ENCODE assay signal across 28 mouse cellular contexts in the genomic region with DNA sequence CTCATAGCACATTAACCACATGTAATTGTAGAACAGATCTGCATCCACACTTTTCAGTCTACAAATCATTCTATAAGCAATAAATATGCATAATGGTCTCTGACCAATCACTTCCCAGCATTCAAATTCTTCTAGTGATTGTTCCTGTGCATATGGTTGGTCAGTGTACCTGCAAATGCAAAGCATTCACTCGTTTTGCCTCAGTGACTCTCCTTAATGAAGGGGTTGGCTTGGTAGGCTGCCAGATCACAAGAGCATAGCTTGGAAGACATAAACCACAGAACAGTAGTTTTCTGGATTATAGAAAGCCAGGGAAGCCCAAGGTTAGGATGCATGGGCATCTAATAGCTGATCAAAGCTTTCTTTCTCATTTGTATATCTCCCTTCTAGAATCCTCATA.
DNase-seq lines count a peak whose midpoint lies in the region; ATAC-seq lines count a peak whose summit lies in the region.
"Had no signal": no experiment of that assay in that cellular context is flagged by ENCODE, and none has a peak within 500 bp of the region (broad histone marks: within the 10 kb centered on the region; RNA-seq: fewer than 3 reads in every experiment).

No protein-coding gene starts in this region.

- ATAC-seq in kidney, embryonic 16.5 days (ENCODE audit: low FRiP score, low TSS enrichment), result peak; percentile 63; the same call in 1 of the 2 replicates
- ATAC-seq in intestine, embryonic 16.5 days, result no peak
- ATAC-seq: activated CD4-positive, CD25-positive, alpha-beta regulatory T cell, adult 4 months; forebrain, embryonic 15.5 days had no signal

- no peak overlapping the region for H3K27ac ChIP-seq in kidney, embryonic 16.5 days (ENCODE audit: low read length)
- H3K27ac ChIP-seq in intestine, embryonic 16.5 days (ENCODE audit: low read length), result no peak overlapping the region
- H3K27ac ChIP-seq: embryonic facial prominence, embryonic 10.5 days; embryonic facial prominence, embryonic 13.5 days; forebrain, embryonic 12.5 days; forebrain, embryonic 15.5 days; hindbrain, embryonic 12.5 days; hindbrain, embryonic 15.5 days had no signal

- no peak overlapping the region for H3K4me2 ChIP-seq in kidney, embryonic 16.5 days (replicated peaks; ENCODE audit: low read depth, low read length)
- H3K4me2 ChIP-seq in intestine, embryonic 16.5 days (ENCODE audit: low read depth, low read length), result no peak overlapping the region
- H3K4me2 ChIP-seq: embryonic facial prominence, embryonic 13.5 days; forebrain, embryonic 12.5 days; forebrain, embryonic 15.5 days; heart, embryonic 11.5 days; hindbrain, embryonic 12.5 days; hindbrain, embryonic 15.5 days had no signal

- no peak overlapping the region for H3K4me3 ChIP-seq in kidney, embryonic 16.5 days (ENCODE audit: low read length)
- H3K4me3 ChIP-seq in intestine, embryonic 16.5 days (ENCODE audit: low read length), result no peak overlapping the region
- H3K4me3 ChIP-seq: embryonic facial prominence, embryonic 10.5 days; embryonic facial prominence, embryonic 13.5 days; erythroblast, embryonic 14.5 days; forebrain, embryonic 12.5 days; forebrain, embryonic 15.5 days; hindbrain, embryonic 12.5 days; hindbrain, embryonic 15.5 days had no signal

- no peaks in the 10 kb centered on the region for H3K9me3 ChIP-seq in kidney, embryonic 16.5 days (ENCODE audit: low read length)
- no peaks in the 10 kb centered on the region for H3K9me3 ChIP-seq in intestine, embryonic 16.5 days (ENCODE audit: control insufficient read depth, low read length)
- H3K9me3 ChIP-seq: embryonic facial prominence, embryonic 10.5 days; embryonic facial prominence, embryonic 13.5 days; forebrain, embryonic 12.5 days; forebrain, embryonic 15.5 days; hindbrain, embryonic 12.5 days; hindbrain, embryonic 15.5 days had no signal

- H3K27me3 ChIP-seq in kidney, embryonic 16.5 days (ENCODE audit: insufficient read depth, low read length), result no peaks in the 10 kb centered on the region
- H3K27me3 ChIP-seq in intestine, embryonic 16.5 days (replicated peaks; ENCODE audit: control insufficient read depth, insufficient read depth, low read length), result no peaks in the 10 kb centered on the region
- H3K27me3 ChIP-seq: CH12.LX; embryonic facial prominence, embryonic 13.5 days; forebrain, embryonic 12.5 days; forebrain, embryonic 15.5 days; hindbrain, embryonic 12.5 days; hindbrain, embryonic 15.5 days had no signal

- DNase-seq in kidney, adult 9 months, result peak; percentile 3
- DNase-seq in kidney, adult 11 months, result no peak
- peak; percentile 8 for DNase-seq in kidney, postnatal 14 days
- DNase-seq in frontal cortex, adult 2 months (ENCODE audit: extremely low spot score in 1 of 2, low spot score in 1 of 2), result no peak
- DNase-seq in MN1 (ENCODE audit: low spot score), result no peak
- DNase-seq: adrenal gland, adult 8-10 months; adrenal gland, postnatal 25 days; B cell, adult 2 months; cerebellum, adult 11-12 months; cerebellum, adult 8-10 months; cerebellum, postnatal 10 days; cerebellum, postnatal 36 days; embryo, embryonic 11 days; gastrocnemius, postnatal 14 days; heart, adult 11 months had no signal

- 47% methylated on average over 1 of the region's 1 CpGs for WGBS in kidney, embryonic 16.5 days
- WGBS in intestine, embryonic 16.5 days, result 50% methylated on average over 1 of the region's 1 CpGs

- no peak overlapping the region for H3K9ac ChIP-seq in kidney, embryonic 16.5 days (replicated peaks; ENCODE audit: low read length)
- no peak overlapping the region for H3K9ac ChIP-seq in intestine, embryonic 16.5 days (ENCODE audit: low read depth, low read length)
- H3K9ac ChIP-seq: embryonic facial prominence, embryonic 13.5 days; forebrain, embryonic 12.5 days; forebrain, embryonic 15.5 days; hindbrain, embryonic 12.5 days; hindbrain, embryonic 15.5 days had no signal

- H3K36me3 ChIP-seq in kidney, embryonic 16.5 days (ENCODE audit: insufficient read depth, low read length), result no peaks in the 10 kb centered on the region
- H3K36me3 ChIP-seq in intestine, embryonic 16.5 days (ENCODE audit: control insufficient read depth, insufficient read depth, low read length), result no peaks in the 10 kb centered on the region
- H3K36me3 ChIP-seq: embryonic facial prominence, embryonic 10.5 days; embryonic facial prominence, embryonic 13.5 days; forebrain, embryonic 12.5 days; forebrain, embryonic 15.5 days; G1E; hindbrain, embryonic 12.5 days; hindbrain, embryonic 15.5 days had no signal

- H3K4me1 ChIP-seq in kidney, embryonic 16.5 days (ENCODE audit: insufficient read depth, low read length), result no peaks in the 10 kb centered on the region
- H3K4me1 ChIP-seq in intestine, embryonic 16.5 days (ENCODE audit: control insufficient read depth, insufficient read depth, low read length), result no peaks in the 10 kb centered on the region
- H3K4me1 ChIP-seq: embryonic facial prominence, embryonic 10.5 days; embryonic facial prominence, embryonic 13.5 days; forebrain, embryonic 12.5 days; forebrain, embryonic 15.5 days; hindbrain, embryonic 12.5 days; hindbrain, embryonic 15.5 days had no signal

Comparison
In these comparisons a context has a peak if more than half of its experiments do, and no peak if none do; other contexts are left out.
1. DNase-seq: peak in kidney, adult 9 months (single experiment) and kidney, postnatal 14 days (single experiment); none in kidney, adult 11 months (single experiment), frontal cortex, adult 2 months (0 of 2) and MN1 (single experiment).